Mouse (Mus musculus): ENCODE measurements around the gene Bpi.

Bpi gene

DNA sequence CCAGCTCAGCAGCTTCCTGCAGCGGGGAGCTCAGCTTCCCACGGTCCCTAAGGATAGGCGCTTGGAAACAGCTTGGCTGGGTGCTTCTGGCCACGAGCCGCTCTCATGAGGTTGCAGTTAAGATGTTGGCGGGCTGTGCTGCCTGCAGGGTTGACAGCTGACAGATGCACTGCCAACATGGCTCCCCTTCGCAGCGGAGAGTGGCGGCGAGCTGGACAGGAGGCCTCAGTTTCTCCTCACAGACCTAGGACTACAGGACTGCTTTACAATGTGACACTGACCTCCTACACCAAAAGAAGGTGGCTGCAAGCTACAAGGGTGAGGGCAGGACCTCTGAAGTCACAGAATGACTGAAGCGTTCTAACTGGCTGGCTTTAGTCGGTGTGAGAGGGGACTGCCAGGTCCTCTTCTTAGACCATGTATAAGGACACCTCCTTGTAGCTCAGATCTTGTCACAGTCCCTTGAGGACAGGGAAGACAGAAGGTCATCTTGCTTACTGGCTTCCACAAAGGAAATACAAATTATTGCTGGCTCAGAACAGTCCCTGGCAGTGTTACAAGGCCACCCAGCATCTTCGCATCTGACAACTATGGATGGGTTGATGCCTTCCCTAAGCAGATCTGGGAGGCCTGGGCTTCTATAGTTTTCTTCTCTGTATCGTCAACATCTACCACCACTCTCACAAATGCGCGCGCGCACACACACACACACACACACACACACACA is 15.6 kb upstream of the Bpi start:
- DNase-seq (ENCODE audit: low read depth), result no peak

- DNase-seq (ENCODE audit: low read depth), result no peak
Observed at GRCm38 (mm10) chr2:158243129-158243870, 14.6 kb upstream of the Bpi start.

GRCm38 (mm10) chr2:158245072-158245817 is 12.6 kb upstream of the Bpi start:
- DNase-seq (ENCODE audit: low read depth), result no peak

DNA sequence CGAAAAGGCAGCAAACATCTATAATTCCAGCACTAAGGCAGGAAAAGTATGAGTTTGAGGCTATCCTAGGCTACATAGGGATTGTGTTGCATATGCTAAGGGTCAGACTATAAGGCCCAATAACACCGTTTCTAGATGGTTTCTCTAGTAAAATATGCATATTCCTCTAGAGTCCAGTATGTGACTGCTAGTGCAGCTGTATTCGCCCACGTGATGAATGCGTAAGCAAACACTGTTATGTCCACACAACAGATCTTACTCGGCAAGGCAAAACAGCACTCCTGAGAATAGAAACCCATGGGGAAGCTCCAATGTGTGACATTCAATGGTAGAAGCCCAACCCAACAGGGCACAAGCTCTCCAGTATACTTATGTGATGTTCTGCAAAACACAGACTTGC is 10.0 kb upstream of the Bpi start:
- no peak for DNase-seq (ENCODE audit: low read depth)

DNA sequence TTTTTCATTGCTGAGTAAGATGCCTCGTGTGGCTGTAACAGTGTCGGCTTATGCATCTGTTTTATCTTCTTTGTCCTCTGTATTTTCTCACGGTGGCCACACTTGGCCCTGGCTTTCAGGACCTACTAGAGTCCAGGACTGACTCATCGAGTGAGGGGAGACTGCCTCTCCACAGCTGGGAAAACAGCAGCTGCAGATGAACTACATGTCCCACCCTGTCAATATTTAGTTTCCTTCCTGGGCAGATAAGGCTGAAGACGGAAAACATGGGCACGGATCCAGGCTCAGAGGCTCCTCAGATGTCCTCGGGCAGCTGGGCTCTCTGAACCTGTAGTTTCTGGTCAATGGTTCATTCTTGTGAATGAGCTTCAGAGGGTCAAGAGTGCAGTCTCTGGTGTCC is 9.6 kb upstream of the Bpi start:
- no peak for DNase-seq (ENCODE audit: low read depth)

DNA sequence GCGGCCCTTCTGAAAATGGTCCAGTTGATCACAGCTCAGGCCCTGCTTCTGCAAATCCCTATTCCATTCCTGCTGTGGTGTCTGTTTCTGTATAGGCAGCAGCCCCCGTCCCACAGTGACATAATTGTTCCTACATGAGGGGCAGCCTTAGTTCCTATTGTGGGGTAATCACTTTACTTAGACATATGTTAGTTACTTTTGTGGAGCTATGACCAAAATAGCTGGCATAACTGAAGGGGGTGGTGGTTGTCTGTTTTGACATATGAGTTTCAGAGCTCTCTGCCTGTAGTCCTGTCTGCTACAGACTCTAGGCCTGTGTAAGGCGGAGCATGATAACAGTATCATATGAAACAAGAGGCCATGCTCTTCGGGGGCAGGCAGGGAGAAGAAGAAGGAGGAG is 7.3 kb upstream of the Bpi start:
- DNase-seq (ENCODE audit: low read depth), result no peak

DNA sequence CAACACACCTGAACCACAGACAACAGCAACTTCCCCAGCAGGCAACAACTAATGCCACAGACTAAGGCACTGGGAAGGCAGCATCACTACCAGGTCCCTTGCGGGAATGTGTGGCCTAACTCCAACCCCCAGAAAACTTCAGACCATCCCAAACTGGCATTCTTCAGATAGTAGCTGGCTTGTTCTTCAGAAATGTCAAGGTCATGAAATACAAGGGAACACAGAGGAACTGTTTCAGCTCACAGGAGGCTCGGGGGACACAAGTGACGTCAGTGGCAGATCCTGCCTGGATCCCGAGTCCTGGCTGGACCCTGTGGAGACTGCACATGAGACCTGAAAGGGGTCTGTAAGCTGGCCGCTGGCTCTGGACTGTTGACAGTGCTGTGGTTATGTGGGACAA is 4.1 kb upstream of the Bpi start:
- no peak for DNase-seq (ENCODE audit: low read depth)

DNA sequence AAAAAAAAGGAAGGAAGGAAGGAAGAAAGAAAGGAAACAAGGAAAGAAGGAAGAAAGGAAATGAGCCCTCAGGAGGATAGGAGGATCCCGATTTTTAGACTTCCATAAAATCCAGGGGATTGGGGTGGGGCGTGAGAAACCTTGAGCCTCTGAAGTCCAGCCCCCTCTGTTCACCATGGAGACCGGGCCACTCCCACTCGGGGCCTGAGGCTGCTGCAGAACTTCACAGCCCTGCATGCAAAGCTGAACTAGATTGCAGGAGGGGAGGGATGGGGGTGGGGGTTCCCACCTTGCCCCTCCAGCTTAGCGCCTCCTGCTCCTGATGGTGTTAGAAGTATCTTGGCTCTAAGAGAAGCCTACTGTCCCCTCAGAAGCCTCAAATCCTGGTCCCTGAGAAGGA is 1.0 kb upstream of the Bpi start:
- DNase-seq (ENCODE audit: low read depth), result no peak

- DNase-seq (ENCODE audit: low read depth), result peak; percentile 48
Observed at GRCm38 (mm10) chr2:158258781-158259180, 887 bp downstream of the Bpi start.

DNA sequence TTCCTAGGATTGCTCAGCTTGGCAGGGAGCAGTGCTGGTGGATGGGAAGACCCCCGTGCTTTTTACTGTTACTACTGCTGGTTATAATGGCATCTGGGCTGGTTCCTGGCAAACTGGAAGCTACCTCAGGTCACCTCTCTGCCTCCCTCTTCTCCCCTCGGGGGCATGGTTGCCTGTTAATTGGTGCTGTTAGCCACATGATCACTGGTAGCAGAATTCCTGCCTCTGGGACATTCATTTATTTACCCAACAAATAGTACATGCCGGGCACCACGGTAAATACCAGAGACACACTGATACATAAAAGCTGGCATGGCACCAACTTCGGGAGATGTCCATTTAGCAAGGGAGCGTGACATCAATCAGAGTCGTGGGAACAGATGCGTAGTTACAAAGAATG is 1.6 kb downstream of the Bpi start:
- DNase-seq (ENCODE audit: low read depth), result no peak

- no peak for DNase-seq (ENCODE audit: low read depth)
Observed at GRCm38 (mm10) chr2:158264877-158265276, 7.0 kb downstream of the Bpi start.

DNA sequence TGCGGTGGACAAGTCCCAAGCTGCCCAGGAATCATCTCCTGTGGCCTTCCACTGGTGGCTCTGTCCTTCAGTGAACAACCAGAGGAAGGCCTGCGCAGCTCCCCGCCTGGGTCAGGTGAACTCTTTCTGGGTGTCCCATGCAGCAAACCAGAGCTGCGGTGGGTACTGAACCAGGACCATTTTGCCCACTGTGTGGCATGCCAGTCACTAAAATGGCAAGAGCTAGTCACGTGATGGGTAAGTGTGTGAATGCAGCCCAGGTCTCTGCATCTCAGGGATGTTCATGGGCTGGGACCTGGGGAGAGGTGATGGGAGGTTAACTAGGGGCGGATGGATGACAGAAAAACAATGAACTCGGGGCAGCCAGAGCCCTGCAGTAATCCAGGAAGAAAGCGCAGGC is 12.1 kb downstream of the Bpi start:
- DNase-seq (ENCODE audit: low read depth), result no peak

GRCm38 (mm10) chr2:158273646-158274045 is 15.8 kb downstream of the Bpi start:
- DNase-seq (ENCODE audit: low read depth), result no peak

DNA sequence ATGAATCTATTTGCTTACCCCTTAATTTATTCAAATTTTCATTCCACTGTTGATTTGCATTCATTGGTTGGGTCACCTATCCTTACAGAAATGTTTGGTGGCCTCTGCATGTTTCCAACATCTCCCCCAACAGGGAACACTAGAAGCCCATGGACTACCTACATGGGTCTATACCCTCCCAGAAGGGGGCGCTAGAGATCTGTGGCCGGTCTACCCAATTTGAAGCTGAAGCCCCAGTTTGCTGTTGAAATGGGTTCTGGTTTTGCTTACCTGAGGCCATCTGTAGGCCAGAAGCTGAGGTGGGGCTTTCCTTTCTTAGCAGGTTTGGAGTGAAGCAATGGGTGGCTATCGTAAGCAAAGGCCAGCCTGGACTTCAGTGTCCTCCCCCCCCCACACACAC is 17.5 kb downstream of the Bpi start:
- DNase-seq (ENCODE audit: low read depth), result no peak

DNA sequence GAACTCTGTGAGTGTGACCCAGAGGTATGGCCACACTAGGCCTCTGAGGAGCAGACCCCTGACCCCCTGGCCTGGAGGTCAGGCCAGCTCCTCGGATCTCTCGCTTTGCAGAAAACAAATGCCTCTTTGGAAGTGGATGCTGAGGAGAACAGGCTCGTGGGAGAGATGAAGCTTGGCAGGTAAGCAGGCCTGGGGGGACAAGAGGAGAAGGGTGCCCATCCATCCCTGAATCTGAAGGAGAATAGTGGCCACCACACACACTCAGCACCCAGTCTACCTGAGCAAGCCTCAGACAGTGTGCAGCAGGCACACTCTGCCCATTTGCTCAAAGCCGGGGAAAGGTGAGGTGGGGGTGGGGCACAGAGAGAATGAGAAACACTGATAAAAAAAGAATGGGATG is 17.9 kb downstream of the Bpi start:
- DNase-seq (ENCODE audit: low read depth), result no peak

DNA sequence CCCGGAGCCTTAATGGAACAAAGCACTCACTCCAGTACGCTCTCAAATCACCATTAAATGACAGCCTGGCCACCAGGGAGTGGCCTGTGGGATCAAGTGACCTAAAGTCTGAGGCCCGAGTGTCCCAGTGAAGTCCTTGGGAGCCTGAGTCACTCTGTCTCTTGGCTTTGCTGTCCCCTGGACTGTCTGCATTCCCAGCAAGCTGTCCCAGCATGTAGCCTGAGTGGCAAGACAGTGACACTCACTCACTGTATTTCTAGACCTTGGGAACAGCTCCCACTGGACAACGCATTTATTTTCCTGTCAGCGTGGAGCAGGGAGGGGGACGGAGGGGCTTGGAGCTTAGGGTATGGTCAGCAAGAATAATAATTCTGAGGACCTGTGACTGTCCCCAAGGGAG is 18.6 kb downstream of the Bpi start:
- no peak for DNase-seq (ENCODE audit: low read depth)

- no peak for DNase-seq (ENCODE audit: low read depth)
Observed at GRCm38 (mm10) chr2:158276878-158277277, 19.0 kb downstream of the Bpi start.

DNA sequence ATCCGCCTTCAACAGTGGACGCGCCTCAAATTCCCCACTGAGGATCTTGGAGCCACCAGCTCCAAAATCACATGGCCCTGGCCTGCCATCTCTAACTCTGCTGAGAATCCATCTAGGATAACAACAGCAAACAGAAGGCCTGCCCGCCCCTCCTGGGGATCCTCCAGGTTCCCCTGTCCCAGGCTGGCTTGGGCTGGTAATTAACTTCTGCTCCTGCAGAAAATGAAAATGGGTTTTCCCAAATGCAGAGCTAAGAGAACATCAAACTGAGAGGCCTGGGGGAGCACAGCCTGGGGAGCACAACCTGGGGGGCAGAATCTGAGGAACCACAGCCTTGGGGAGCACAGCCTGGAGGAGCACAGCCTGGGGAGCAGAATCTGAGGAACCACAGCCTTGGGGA is 21.8 kb downstream of the Bpi start:
- DNase-seq (ENCODE audit: low read depth), result no peak

DNA sequence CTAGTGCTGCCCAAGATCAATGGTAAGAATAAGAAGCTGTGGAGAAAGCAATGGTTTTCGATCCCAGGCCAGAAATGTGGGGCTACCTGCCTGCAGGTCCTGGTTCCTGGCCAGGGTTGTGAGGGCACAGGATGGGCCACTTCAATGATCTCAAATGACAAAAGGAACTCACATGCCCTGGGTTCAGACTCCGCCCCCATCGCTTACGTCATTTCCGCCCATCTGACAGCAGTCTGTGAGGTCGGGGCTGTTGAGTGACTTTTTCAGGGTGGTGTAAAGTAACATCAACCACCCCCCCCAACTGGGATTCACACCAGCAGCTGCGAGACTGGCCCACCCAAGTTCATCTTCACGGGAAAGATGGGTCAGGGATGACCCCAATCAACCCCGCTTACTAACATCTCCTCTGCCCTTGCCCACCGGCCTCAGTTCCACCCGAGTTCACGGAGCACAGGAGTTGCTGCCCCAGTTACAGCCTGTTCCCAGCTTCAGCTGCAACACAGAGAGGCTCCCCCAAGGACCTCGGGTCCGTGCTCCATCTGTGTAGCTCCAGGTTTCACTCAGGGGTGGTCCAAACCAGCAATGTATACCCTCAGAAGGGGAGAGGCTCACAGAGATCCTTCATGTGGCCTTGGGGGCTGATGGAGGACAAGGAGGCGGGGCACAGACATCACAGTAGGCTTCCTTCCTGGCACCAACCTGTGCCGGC is 23.8 kb downstream of the Bpi start:
- no peak for DNase-seq (ENCODE audit: low read depth)

GRCm38 (mm10) chr2:158283136-158283535 is 25.2 kb downstream of the Bpi start:
- DNase-seq (ENCODE audit: low read depth), result no peak

DNA sequence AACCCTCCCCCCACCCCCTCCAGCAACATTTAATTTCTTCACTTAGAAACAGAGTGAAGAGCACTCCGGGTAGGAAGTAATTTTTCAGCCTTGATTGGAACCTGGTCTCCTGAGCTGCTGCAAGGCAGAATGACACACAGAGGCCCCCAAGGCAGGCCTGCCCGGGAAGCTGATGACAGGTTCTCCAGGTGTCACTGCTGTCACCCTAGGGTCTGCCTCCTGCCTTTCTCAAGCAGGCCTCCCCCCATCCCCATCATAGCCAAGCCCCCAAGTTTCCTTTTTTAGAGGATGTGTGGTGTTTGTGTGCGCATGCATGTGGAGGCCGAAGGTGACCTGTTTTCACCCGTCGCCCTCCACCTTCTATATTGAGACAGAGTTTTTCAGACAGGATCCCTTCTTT is 25.9 kb downstream of the Bpi start:
- no peak for DNase-seq (ENCODE audit: low read depth)

- DNase-seq (ENCODE audit: low read depth), result peak; percentile 41
Observed at GRCm38 (mm10) chr2:158284571-158284970, 26.7 kb downstream of the Bpi start.

GRCm38 (mm10) chr2:158285655-158286054 is 27.8 kb downstream of the Bpi start:
- DNase-seq (ENCODE audit: low read depth), result no peak
